Mouse (Mus musculus) testis, adult 2 months (tissue): ENCODE data around the gene Gm128.

Source experiments
- CTCF ChIP-seq: fragments of 200-500 bp; IDR thresholded peaks from 2 replicates; pipeline ENCODE4 v1.5.1; 2012; ENCODE audit warnings: low read depth, mild to moderate bottlenecking, inconsistent platforms, low read length, moderate library complexity; ENCODE audit not compliant: control insufficient read depth, insufficient read depth, insufficient replicate concordance
- POLR2A ChIP-seq: fragments of 200-500 bp; IDR thresholded peaks from 2 replicates; pipeline ENCODE4 v1.6.1; 2012; ENCODE audit warnings: low read depth, mild to moderate bottlenecking, inconsistent platforms, low read length, moderate library complexity; ENCODE audit not compliant: control insufficient read depth

DNA sequence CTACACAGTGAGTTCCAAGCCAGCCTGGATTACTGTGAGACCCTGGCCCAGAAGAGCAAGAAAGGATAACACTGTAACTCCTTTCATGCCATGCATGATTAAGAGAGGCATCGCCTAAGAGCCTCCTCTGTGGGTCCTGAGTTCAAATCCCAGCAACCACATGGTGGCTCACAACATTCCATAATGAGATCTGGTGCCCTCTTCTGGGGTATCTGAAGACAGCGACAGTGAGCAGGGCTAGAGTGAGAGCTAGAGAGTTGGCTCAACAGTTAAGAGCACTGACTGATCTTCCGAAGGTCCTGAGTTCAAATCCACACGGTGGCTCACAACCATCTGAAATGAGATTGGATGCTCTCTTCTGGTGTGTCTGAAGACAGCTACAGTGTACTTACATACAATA lies 33.1 kb upstream of the Gm128 start:
- TF ChIP-seq CTCF (no peak), POLR2A (no peak)
